Mouse (Mus musculus): Measurements from ENCODE around the gene Mcrip1. TPM values are rescaled to one million over a fixed set of nuclear protein-coding genes. Genes with fewer than 3 reads are reported as not detected.
"Not testable (repeated sequence)": the region's sequence is repeated elsewhere in the genome, so short reads cannot be mapped to it uniquely, and the experiment has no call there.

Mcrip1 gene
- 243 and 245 TPM in 2 replicates for polyA plus RNA-seq (2015; fragmentation: Nextera tagmentation; extraction: Ambion mirVana)

DNA sequence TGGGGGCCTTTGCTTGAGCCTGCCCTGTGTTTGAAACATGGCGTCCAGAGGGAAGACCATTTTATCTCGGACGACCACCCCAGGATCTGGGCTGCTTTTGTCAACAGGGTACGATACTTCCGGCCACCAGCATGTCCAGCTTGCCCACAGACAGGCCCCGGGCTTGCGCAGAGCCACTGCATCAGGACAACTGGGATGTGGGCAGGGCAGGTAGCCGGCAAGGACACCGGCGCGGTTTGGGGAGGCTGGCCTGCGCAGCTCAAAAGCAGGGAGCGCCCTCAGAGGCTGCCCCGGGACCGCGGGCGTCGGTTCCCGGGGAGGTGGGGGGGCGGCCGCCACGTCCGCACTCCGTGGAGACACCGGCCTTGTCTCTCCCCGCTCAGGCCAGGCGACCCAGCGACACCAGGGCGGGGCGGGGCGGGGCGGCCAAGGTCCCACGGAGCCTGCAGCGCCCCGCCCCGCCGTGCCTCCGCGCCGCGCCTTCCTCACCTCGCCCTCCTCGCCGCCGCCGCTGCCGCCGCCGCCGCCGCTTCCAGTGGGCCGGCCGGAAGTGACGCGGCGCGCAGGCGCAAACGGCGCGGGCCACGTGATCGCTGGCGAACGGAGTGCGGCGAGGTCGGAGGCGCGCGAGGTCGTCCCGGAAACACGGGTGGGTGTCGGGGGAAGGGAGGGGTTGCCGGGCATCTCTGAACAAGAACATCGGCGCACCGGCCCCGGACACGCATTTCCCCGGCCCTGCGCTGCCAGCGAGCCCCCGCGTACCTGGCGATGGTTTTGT, at the start of gene Mcrip1:
Gene Mcrip1, minus strand, starts transcription at position 560 of the 778 bp plus-strand sequence.
- Histone ChIP-seq H3K9ac (ENCODE audit: low read depth, low read length) (peak within 1 kb of the TSS; percentile 87), H3K27me3 (replicated peaks; ENCODE audit: control insufficient read depth, insufficient read depth, low read length) (no peaks in the 10 kb centered on the region), H3K27ac (ENCODE audit: low read depth, low read length) (peak within 1 kb of the TSS; percentile 90), H3K9me3 (ENCODE audit: control insufficient read depth, low read length) (no peaks in the 10 kb centered on the region), H3K36me3 (ENCODE audit: control insufficient read depth, insufficient read depth, low read length) (peaks cover 2% of the 10 kb centered on the region; the same call in 1 of the 2 replicates), H3K4me3 (ENCODE audit: low read length) (peak within 1 kb of the TSS; percentile 71), H3K4me1 (ENCODE audit: control insufficient read depth, insufficient read depth, low read depth, low read length) (peaks cover 20% of the 10 kb centered on the region), H3K4me2 (ENCODE audit: low read length) (peak within 1 kb of the TSS; percentile 68)
- peak; percentile 94 for ATAC-seq
- WGBS = under 1% methylated on average over 49 of the region's 87 CpGs

GRCm38 (mm10) chr11:120598990-120599549, 49.5 kb upstream of the Mcrip1 start:
- Histone ChIP-seq H3K27ac (ENCODE audit: low read depth, low read length) (peak overlapping the region; percentile 84; the same call in 1 of the 2 replicates), H3K4me2 (ENCODE audit: low read length) (peak overlapping the region; percentile 65), H3K4me1 (ENCODE audit: control insufficient read depth, insufficient read depth, low read depth, low read length) (peaks cover 16% of the 10 kb centered on the region), H3K4me3 (ENCODE audit: low read length) (peak overlapping the region; percentile 98), H3K9ac (ENCODE audit: low read depth, low read length) (peak overlapping the region; percentile 98), H3K36me3 (ENCODE audit: control insufficient read depth, insufficient read depth, low read length) (peaks cover 29% of the 10 kb centered on the region), H3K27me3 (replicated peaks; ENCODE audit: control insufficient read depth, insufficient read depth, low read length) (no peaks in the 10 kb centered on the region), H3K9me3 (ENCODE audit: control insufficient read depth, low read length) (no peaks in the 10 kb centered on the region)
- ATAC-seq = no peak
- WGBS = 45% methylated on average over 17 of the region's 17 CpGs

DNA sequence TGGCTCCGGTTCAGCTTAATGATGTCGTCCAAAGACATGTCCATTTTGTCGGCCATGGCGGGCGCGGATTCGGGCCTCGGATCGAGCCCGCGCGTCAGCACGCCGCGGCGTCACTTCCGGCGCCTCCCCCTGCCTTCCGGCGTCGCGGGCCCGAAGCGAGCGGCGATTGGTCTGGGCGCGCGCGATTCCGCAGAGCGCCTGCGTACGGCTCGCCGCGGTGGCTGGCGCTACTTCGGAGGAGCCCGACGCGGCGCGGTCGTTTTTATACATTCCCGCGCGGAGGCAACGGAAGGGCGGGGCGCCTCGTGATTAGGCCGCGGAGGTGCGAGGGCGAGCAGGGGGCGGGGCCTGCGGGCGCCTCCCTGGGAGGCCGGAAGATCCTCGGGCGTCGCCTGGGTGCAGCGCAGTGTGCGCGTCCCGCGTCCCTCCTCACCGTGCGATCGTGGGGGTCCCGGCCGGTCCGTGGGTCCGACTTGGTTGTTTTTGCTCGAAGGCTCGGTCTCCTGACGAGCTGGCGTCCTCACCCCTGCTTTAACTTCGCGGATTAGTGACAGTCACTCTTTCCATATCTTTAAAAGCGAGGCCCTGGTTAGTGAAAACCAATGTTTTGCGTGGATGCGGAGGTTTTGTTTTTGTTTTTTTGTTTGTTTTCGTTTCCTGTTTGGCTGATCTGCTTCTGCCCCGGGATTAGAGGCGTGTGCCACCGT, 48.9 kb upstream of the Mcrip1 start, which contains the start of the genes Alyref and Anapc11:
Gene Alyref, minus strand, starts transcription at position 83 of the 707 bp plus-strand sequence.
Gene Anapc11, plus strand, starts transcription at position 139 of the 707 bp plus-strand sequence.
- H3K4me3 ChIP-seq (ENCODE audit: low read length) = peak within 1 kb of the TSS; percentile 98
- H3K9me3 ChIP-seq (ENCODE audit: control insufficient read depth, low read length) = no peaks in the 10 kb centered on the region
- ATAC-seq = peak; percentile 99
- H3K27me3 ChIP-seq (replicated peaks; ENCODE audit: control insufficient read depth, insufficient read depth, low read length) = no peaks in the 10 kb centered on the region
- H3K36me3 ChIP-seq (ENCODE audit: control insufficient read depth, insufficient read depth, low read length) = peaks cover 35% of the 10 kb centered on the region
- under 1% methylated on average over 88 of the region's 88 CpGs for WGBS
- H3K4me1 ChIP-seq (ENCODE audit: control insufficient read depth, insufficient read depth, low read depth, low read length) = peaks cover 16% of the 10 kb centered on the region
- peak within 1 kb of the TSS; percentile 99 for H3K4me2 ChIP-seq (ENCODE audit: low read length)
- peak within 1 kb of the TSS; percentile 89 for H3K27ac ChIP-seq (ENCODE audit: low read depth, low read length)
- peak within 1 kb of the TSS; percentile 98 for H3K9ac ChIP-seq (ENCODE audit: low read depth, low read length)

DNA sequence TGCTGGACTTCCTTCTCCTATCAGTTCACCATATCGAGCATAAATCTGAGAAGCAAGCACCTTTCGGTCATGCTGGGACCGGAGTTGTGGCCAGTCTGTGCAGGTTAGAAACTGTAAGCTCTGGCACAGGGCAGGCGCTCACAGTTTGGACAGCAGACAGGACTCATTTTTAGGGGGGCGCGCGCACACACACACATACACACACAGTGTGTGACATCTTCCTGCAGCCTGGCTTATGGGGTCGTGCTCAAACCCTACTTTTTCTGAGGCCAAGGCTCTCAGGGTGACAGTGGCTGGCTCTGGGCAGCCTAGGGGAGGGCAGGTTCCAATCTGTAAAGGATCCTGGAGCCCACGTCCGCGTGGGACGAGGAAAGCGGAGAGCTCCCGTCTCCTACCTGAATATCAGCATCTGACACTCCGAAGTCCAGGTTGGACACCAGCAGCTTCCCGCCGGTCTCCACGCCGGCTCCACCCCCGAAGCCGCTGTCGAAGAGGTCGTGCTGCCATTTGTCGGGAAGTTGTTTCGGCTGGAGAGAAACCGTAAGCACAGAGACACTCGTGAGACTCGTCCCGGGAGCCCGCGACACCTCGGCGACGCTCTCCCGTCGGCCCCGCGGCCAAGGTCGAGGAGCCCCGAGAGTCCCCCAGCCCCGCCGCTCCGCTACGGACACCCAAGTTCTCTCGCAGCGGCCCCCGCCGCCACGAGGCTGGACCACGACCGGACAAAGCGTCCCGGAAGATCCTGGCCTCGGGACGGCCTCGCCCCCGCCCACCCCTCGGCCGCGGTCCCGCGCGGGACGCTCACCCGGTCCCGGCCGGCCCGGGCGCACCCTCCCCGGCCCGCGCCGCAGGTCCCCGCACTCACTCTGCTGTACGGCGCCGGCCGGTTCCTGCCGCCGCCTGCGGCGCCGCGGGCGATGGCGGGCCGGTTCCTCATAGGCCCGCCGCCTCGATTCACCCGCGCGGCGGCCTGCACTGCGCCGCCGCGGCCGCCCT, 48.0 kb upstream of the Mcrip1 start:
- H3K4me2 ChIP-seq (ENCODE audit: low read length) = peak overlapping the region; percentile 99
- peak overlapping the region; percentile 98 for H3K4me3 ChIP-seq (ENCODE audit: low read length)
- 4% methylated on average over 85 of the region's 99 CpGs for WGBS
- peak; percentile 54; the same call in 1 of the 2 replicates for ATAC-seq
- H3K9ac ChIP-seq (ENCODE audit: low read depth, low read length) = peak overlapping the region; percentile 98
- no peaks in the 10 kb centered on the region for H3K27me3 ChIP-seq (replicated peaks; ENCODE audit: control insufficient read depth, insufficient read depth, low read length)
- peaks cover 39% of the 10 kb centered on the region for H3K36me3 ChIP-seq (ENCODE audit: control insufficient read depth, insufficient read depth, low read length)
- no peaks in the 10 kb centered on the region for H3K9me3 ChIP-seq (ENCODE audit: control insufficient read depth, low read length)
- H3K4me1 ChIP-seq (ENCODE audit: control insufficient read depth, insufficient read depth, low read depth, low read length) = peaks cover 16% of the 10 kb centered on the region
- peak overlapping the region; percentile 89 for H3K27ac ChIP-seq (ENCODE audit: low read depth, low read length)

DNA sequence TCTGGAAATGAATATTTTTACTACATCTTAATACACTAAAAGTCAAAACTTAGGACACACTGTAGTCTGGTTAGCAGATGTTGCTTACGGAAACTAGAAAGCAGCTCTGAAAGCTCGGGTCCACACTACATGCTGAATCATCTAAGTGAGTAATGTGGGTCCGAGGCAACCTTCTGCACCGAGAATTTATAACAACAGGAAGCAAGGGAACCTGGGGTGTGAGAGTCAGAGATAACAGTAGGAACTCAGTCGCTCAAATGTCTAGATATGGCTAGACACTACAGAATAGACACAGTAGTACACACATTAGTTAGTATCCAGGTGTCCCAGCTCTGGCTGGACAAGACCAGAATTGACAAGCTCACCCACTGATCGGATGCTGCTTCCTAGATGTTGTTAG, 39.0 kb upstream of the Mcrip1 start:
- no peak overlapping the region for H3K4me3 ChIP-seq (ENCODE audit: low read length)
- no peaks in the 10 kb centered on the region for H3K27me3 ChIP-seq (replicated peaks; ENCODE audit: control insufficient read depth, insufficient read depth, low read length)
- H3K9me3 ChIP-seq (ENCODE audit: control insufficient read depth, low read length) = 0 out of 2 replicates have a peak, but pooled peaks cover 3% of the 10 kb centered on the region
- H3K4me1 ChIP-seq (ENCODE audit: control insufficient read depth, insufficient read depth, low read depth, low read length) = no peaks in the 10 kb centered on the region
- no peak overlapping the region for H3K4me2 ChIP-seq (ENCODE audit: low read length)
- H3K27ac ChIP-seq (ENCODE audit: low read depth, low read length) = no peak overlapping the region
- peaks cover 44% of the 10 kb centered on the region for H3K36me3 ChIP-seq (ENCODE audit: control insufficient read depth, insufficient read depth, low read length)
- 95% methylated on average over 6 of the region's 6 CpGs for WGBS
- no peak overlapping the region for H3K9ac ChIP-seq (ENCODE audit: low read depth, low read length)
- ATAC-seq = no peak

- Histone ChIP-seq H3K4me3 (ENCODE audit: low read length) (no peak overlapping the region), H3K4me2 (ENCODE audit: low read length) (no peak overlapping the region), H3K27ac (ENCODE audit: low read depth, low read length) (no peak overlapping the region), H3K9me3 (ENCODE audit: control insufficient read depth, low read length) (0 out of 2 replicates have a peak, but pooled peaks cover 3% of the 10 kb centered on the region), H3K27me3 (replicated peaks; ENCODE audit: control insufficient read depth, insufficient read depth, low read length) (no peaks in the 10 kb centered on the region), H3K9ac (ENCODE audit: low read depth, low read length) (no peak overlapping the region), H3K36me3 (ENCODE audit: control insufficient read depth, insufficient read depth, low read length) (peaks cover 34% of the 10 kb centered on the region), H3K4me1 (ENCODE audit: control insufficient read depth, insufficient read depth, low read depth, low read length) (peaks cover 18% of the 10 kb centered on the region)
- no peak for ATAC-seq
- WGBS = 97% methylated on average over 1 of the region's 1 CpGs
Observed at GRCm38 (mm10) chr11:120583937-120584336, 34.4 kb upstream of the Mcrip1 start.

DNA sequence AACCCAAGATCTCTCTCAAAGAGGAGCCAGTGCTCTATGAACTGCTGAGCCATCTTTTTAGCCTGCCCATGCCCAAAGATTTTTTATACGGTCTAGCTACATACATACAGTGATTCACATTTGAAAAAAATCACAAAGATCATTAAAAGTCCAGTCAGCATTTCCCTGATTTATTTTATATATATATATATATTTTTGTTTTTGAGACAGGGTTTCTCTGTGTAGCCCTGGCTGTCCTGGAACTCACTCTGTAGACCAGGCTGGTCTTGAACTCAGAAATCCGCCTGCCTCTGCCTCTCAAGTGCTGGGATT, 33.4 kb upstream of the Mcrip1 start:
- H3K27ac ChIP-seq (ENCODE audit: low read depth, low read length) = not testable (repeated sequence)
- WGBS = 90% methylated on average over 2 of the region's 2 CpGs

DNA sequence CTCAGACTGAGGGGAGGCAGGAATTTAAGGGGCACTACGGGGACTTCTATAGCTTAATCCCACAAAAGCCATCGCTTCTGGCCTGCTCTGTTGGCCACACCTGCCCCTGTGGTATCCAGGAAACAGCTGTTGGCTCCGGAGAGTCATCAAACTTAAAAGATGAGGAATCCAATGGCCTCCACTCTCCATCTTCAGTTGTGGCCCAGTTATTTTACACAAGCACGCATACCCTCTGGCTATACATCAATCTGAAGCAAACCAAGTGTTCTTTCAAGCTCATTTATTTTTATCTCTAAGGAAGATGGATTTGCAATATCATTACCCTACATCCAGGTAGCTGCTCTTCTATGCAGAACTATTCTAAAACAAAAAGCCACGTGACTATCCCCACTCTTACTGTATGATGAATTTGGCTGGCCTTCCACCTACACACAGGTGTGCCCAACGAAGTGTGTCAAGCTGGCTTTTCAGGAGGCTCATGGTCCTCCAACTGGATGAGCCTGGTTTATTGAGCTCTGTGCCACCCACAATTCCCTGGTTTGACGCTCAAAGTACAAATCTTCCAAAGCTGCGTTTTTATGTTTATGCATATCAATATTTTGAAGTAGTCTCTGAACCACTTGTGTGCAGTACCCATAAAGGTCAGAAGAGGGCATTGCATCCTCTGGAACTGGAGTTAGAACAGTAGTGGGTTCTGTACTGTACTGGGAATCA, 32.9 kb upstream of the Mcrip1 start:
- ATAC-seq = no peak; the same call in 1 of the 2 replicates
- Histone ChIP-seq H3K4me3 (ENCODE audit: low read length) (peak overlapping the region; percentile 89), H3K36me3 (ENCODE audit: control insufficient read depth, insufficient read depth, low read length) (peaks cover 44% of the 10 kb centered on the region)

More for the DNA sequence above, 33.4 kb upstream of the Mcrip1 start:
- H3K4me2 ChIP-seq (ENCODE audit: low read length); H3K4me3 ChIP-seq (ENCODE audit: low read length); ATAC-seq; H3K9me3 ChIP-seq (ENCODE audit: control insufficient read depth, low read length); H3K27me3 ChIP-seq (replicated peaks; ENCODE audit: control insufficient read depth, insufficient read depth, low read length); H3K9ac ChIP-seq (ENCODE audit: low read depth, low read length): not testable (repeated sequence)
- H3K36me3 ChIP-seq (ENCODE audit: control insufficient read depth, insufficient read depth, low read length) = peaks cover 39% of the 10 kb centered on the region
- peaks cover 21% of the 10 kb centered on the region for H3K4me1 ChIP-seq (ENCODE audit: control insufficient read depth, insufficient read depth, low read depth, low read length)

More for the DNA sequence above, 32.9 kb upstream of the Mcrip1 start:
- Histone ChIP-seq H3K27me3 (replicated peaks; ENCODE audit: control insufficient read depth, insufficient read depth, low read length) (no peaks in the 10 kb centered on the region), H3K4me2 (ENCODE audit: low read length) (peak overlapping the region; percentile 99), H3K9me3 (ENCODE audit: control insufficient read depth, low read length) (0 out of 2 replicates have a peak, but pooled peaks cover 3% of the 10 kb centered on the region), H3K4me1 (ENCODE audit: control insufficient read depth, insufficient read depth, low read depth, low read length) (peaks cover 21% of the 10 kb centered on the region), H3K9ac (ENCODE audit: low read depth, low read length) (peak overlapping the region; percentile 97), H3K27ac (ENCODE audit: low read depth, low read length) (peak overlapping the region; percentile 97)
- 72% methylated on average over 8 of the region's 8 CpGs for WGBS

Data from hindbrain, embryonic 16.5 days (tissue).